In genomic region chr7:19716822-19717221, GRCm38 (mm10) we compare ENCODE assay signal across 9 mouse cellular contexts. TPM values are rescaled to one million over a fixed set of nuclear protein-coding genes. Genes with fewer than 3 reads are reported as not detected.
DNase-seq lines count a peak whose midpoint lies in the region; ATAC-seq lines count a peak whose summit lies in the region.
"Had no signal": no experiment of that assay in that cellular context is flagged by ENCODE, and none has a peak within 500 bp of the region (broad histone marks: within the 10 kb centered on the region; RNA-seq: fewer than 3 reads in every experiment).

No protein-coding gene starts in this region.

- peak overlapping the region; percentile 52; the same call in 1 of the 2 replicates for H3K4me3 ChIP-seq in liver, embryonic 11.5 days (ENCODE audit: low read depth, low read length)
- H3K4me3 ChIP-seq in forebrain, embryonic 12.5 days (replicated peaks): no peak overlapping the region; the same call in 1 of the 2 replicates
- peak overlapping the region; percentile 100 for H3K4me3 ChIP-seq in limb, embryonic 13.5 days
- peak overlapping the region; percentile 42; the same call in 1 of the 2 replicates for H3K4me3 ChIP-seq in neural tube, embryonic 15.5 days (replicated peaks)

- peaks cover 15% of the 10 kb centered on the region for H3K4me1 ChIP-seq in liver, embryonic 11.5 days (replicated peaks; ENCODE audit: control insufficient read depth, insufficient read depth, low read length)
- peaks cover 19% of the 10 kb centered on the region for H3K4me1 ChIP-seq in forebrain, embryonic 12.5 days
- peaks cover 22% of the 10 kb centered on the region for H3K4me1 ChIP-seq in limb, embryonic 13.5 days
- peaks cover 24% of the 10 kb centered on the region for H3K4me1 ChIP-seq in neural tube, embryonic 15.5 days

- peak overlapping the region; percentile 60; the same call in 1 of the 2 replicates for H3K9ac ChIP-seq in liver, embryonic 11.5 days (ENCODE audit: low read depth, low read length)
- H3K9ac ChIP-seq in forebrain, embryonic 12.5 days: 0 out of 2 replicates have a peak overlapping the region, but pooled peaks have one; percentile 40
- H3K9ac ChIP-seq in limb, embryonic 13.5 days: no peak overlapping the region
- H3K9ac ChIP-seq in neural tube, embryonic 15.5 days (replicated peaks): peak overlapping the region; percentile 56

- no peaks in the 10 kb centered on the region for H3K27me3 ChIP-seq in liver, embryonic 11.5 days (replicated peaks; ENCODE audit: control insufficient read depth, insufficient read depth, low read length)
- H3K27me3 ChIP-seq in forebrain, embryonic 12.5 days: no peaks in the 10 kb centered on the region
- no peaks in the 10 kb centered on the region for H3K27me3 ChIP-seq in limb, embryonic 13.5 days
- no peaks in the 10 kb centered on the region for H3K27me3 ChIP-seq in neural tube, embryonic 15.5 days (replicated peaks)

- peaks cover 7% of the 10 kb centered on the region for H3K9me3 ChIP-seq in liver, embryonic 11.5 days (ENCODE audit: control insufficient read depth, low read length)
- H3K9me3 ChIP-seq in forebrain, embryonic 12.5 days: peaks cover 15% of the 10 kb centered on the region
- peaks cover 16% of the 10 kb centered on the region for H3K9me3 ChIP-seq in limb, embryonic 13.5 days
- no peaks in the 10 kb centered on the region; the same call in 1 of the 2 replicates for H3K9me3 ChIP-seq in neural tube, embryonic 15.5 days (replicated peaks)

- H3K36me3 ChIP-seq in liver, embryonic 11.5 days (ENCODE audit: control insufficient read depth, insufficient read depth, low read length): peaks cover 26% of the 10 kb centered on the region
- peaks cover 39% of the 10 kb centered on the region for H3K36me3 ChIP-seq in forebrain, embryonic 12.5 days (replicated peaks)
- H3K36me3 ChIP-seq in limb, embryonic 13.5 days: peaks cover 70% of the 10 kb centered on the region
- peaks cover 31% of the 10 kb centered on the region for H3K36me3 ChIP-seq in neural tube, embryonic 15.5 days

- ATAC-seq in liver, embryonic 11.5 days (replicated peaks; ENCODE audit: low FRiP score): no peak
- ATAC-seq in forebrain, embryonic 12.5 days (ENCODE audit: low FRiP score): no peak
- ATAC-seq in limb, embryonic 13.5 days (ENCODE audit: low FRiP score, low read depth): no peak
- ATAC-seq in neural tube, embryonic 15.5 days (ENCODE audit: low FRiP score): no peak

- WGBS in liver, embryonic 11.5 days: 76% methylated on average over 2 of the region's 2 CpGs
- WGBS in forebrain, embryonic 12.5 days: 84% methylated on average over 2 of the region's 2 CpGs
- 90% methylated on average over 2 of the region's 2 CpGs for WGBS in limb, embryonic 13.5 days
- WGBS in neural tube, embryonic 15.5 days: 78% methylated on average over 2 of the region's 2 CpGs

- H3K27ac ChIP-seq in liver, embryonic 11.5 days (ENCODE audit: low read depth, low read length): peak overlapping the region; percentile 66; the same call in 1 of the 2 replicates
- H3K27ac ChIP-seq in forebrain, embryonic 12.5 days: peak overlapping the region; percentile 91
- H3K27ac ChIP-seq in limb, embryonic 13.5 days: no peak overlapping the region; the same call in 1 of the 2 replicates
- peak overlapping the region; percentile 93 for H3K27ac ChIP-seq in neural tube, embryonic 15.5 days (replicated peaks)

- H3K4me2 ChIP-seq in liver, embryonic 11.5 days: peak overlapping the region; percentile 69
- peak overlapping the region; percentile 52 for H3K4me2 ChIP-seq in forebrain, embryonic 12.5 days
- peak overlapping the region; percentile 69 for H3K4me2 ChIP-seq in limb, embryonic 13.5 days (replicated peaks)
- peak overlapping the region; percentile 66 for H3K4me2 ChIP-seq in neural tube, embryonic 15.5 days

- no peak for DNase-seq in liver, embryonic 11.5 days (ENCODE audit: low spot score)
- DNase-seq in liver: no peak
- no peak for DNase-seq in lung, postnatal 10 days
- no peak for DNase-seq in spleen, postnatal 14 days (ENCODE audit: low spot score in 2 of 2)
- DNase-seq: cerebellum, postnatal 36 days; kidney, adult 18-20 months had no signal

RNA-seq across cellular contexts. Expression of gene Tomm40, which starts 1.6 kb away (rescaled TPM):
- polyA plus RNA-seq in liver, embryonic 11.5 days (2014; fragmentation: Nextera tagmentation; extraction: Ambion mirVana): 259 and 264 TPM in 2 replicates
- polyA plus RNA-seq in forebrain, embryonic 12.5 days (2016; fragmentation: Nextera tagmentation; extraction: Ambion mirVana): 136 and 149 TPM in 2 replicates
- polyA plus RNA-seq in limb, embryonic 13.5 days (2015; fragmentation: Nextera tagmentation; extraction: Ambion mirVana): 126 and 133 TPM in 2 replicates
- polyA plus RNA-seq in neural tube, embryonic 15.5 days (2015; fragmentation: Nextera tagmentation; extraction: Ambion mirVana): 155 and 171 TPM in 2 replicates

RNA-seq across cellular contexts. Expression of gene Apoe, which starts 17.8 kb away (rescaled TPM):
- polyA plus RNA-seq in liver, embryonic 11.5 days (2014; fragmentation: Nextera tagmentation; extraction: Ambion mirVana): 1,439 and 1,470 TPM in 2 replicates
- polyA plus RNA-seq in forebrain, embryonic 12.5 days (2016; fragmentation: Nextera tagmentation; extraction: Ambion mirVana): 115 and 128 TPM in 2 replicates
- polyA plus RNA-seq in limb, embryonic 13.5 days (2015; fragmentation: Nextera tagmentation; extraction: Ambion mirVana): 236 and 241 TPM in 2 replicates
- 643 and 683 TPM in 2 replicates for polyA plus RNA-seq in neural tube, embryonic 15.5 days (2015; fragmentation: Nextera tagmentation; extraction: Ambion mirVana)

RNA-seq across cellular contexts. Expression of gene Apoc1, which starts 24.4 kb away (rescaled TPM):
- 173 and 199 TPM in 2 replicates for polyA plus RNA-seq in liver, embryonic 11.5 days (2014; fragmentation: Nextera tagmentation; extraction: Ambion mirVana)
- polyA plus RNA-seq in forebrain, embryonic 12.5 days (2016; fragmentation: Nextera tagmentation; extraction: Ambion mirVana): 0.73 and 1.2 TPM in 2 replicates
- 8.9 and 10.3 TPM in 2 replicates for polyA plus RNA-seq in limb, embryonic 13.5 days (2015; fragmentation: Nextera tagmentation; extraction: Ambion mirVana)
- polyA plus RNA-seq in neural tube, embryonic 15.5 days (2015; fragmentation: Nextera tagmentation; extraction: Ambion mirVana): 6.5 and 7.3 TPM in 2 replicates

RNA-seq across cellular contexts. Expression of gene Nectin2, which starts 33.5 kb away (rescaled TPM):
- 55.9 and 58.4 TPM in 2 replicates for polyA plus RNA-seq in liver, embryonic 11.5 days (2014; fragmentation: Nextera tagmentation; extraction: Ambion mirVana)
- 45.9 and 47.3 TPM in 2 replicates for polyA plus RNA-seq in forebrain, embryonic 12.5 days (2016; fragmentation: Nextera tagmentation; extraction: Ambion mirVana)
- 88.6 and 88.7 TPM in 2 replicates for polyA plus RNA-seq in limb, embryonic 13.5 days (2015; fragmentation: Nextera tagmentation; extraction: Ambion mirVana)
- 56.5 and 68.7 TPM in 2 replicates for polyA plus RNA-seq in neural tube, embryonic 15.5 days (2015; fragmentation: Nextera tagmentation; extraction: Ambion mirVana)

RNA-seq across cellular contexts. Expression of gene Apoc4, which starts 35.5 kb away (rescaled TPM):
- 4.8 and 5.4 TPM in 2 replicates for polyA plus RNA-seq in liver, embryonic 11.5 days (2014; fragmentation: Nextera tagmentation; extraction: Ambion mirVana)
- polyA plus RNA-seq in forebrain, embryonic 12.5 days (2016; fragmentation: Nextera tagmentation; extraction: Ambion mirVana): not detected in 2 replicates
- polyA plus RNA-seq in limb, embryonic 13.5 days (2015; fragmentation: Nextera tagmentation; extraction: Ambion mirVana): not detected in 2 replicates
- polyA plus RNA-seq in neural tube, embryonic 15.5 days (2015; fragmentation: Nextera tagmentation; extraction: Ambion mirVana): 0.38 and 0.75 TPM in 2 replicates

Comparison
In these comparisons a context has a peak if more than half of its experiments do, and no peak if none do; other contexts are left out.
1. RNA of gene Apoc1, which starts 24.4 kb away (polyA plus RNA-seq): 173 to 199 TPM in liver, embryonic 11.5 days; 8.9 to 10.3 TPM in limb, embryonic 13.5 days, 6.5 to 7.3 TPM in neural tube, embryonic 15.5 days and 0.73 to 1.2 TPM in forebrain, embryonic 12.5 days; every median in the first group is over 10 times any median in the second.
2. Peak in every context shown above with its lines, with median percentiles within 50 percentile points of each other: H3K4me2 ChIP-seq.